Mouse (Mus musculus): ENCODE results near the gene Krtap1-3.

Gene Krtap1-3

GRCm38 (mm10) chr11:99557976-99558745, 33.0 kb downstream of the Krtap1-3 start:
- no peak for DNase-seq

GRCm38 (mm10) chr11:99556753-99557152, 34.4 kb downstream of the Krtap1-3 start, which contains the start of gene Krtap3-2:
Gene Krtap3-2 (minus strand): TSS chr11:99556853.
- DNase-seq = no peak

DNA sequence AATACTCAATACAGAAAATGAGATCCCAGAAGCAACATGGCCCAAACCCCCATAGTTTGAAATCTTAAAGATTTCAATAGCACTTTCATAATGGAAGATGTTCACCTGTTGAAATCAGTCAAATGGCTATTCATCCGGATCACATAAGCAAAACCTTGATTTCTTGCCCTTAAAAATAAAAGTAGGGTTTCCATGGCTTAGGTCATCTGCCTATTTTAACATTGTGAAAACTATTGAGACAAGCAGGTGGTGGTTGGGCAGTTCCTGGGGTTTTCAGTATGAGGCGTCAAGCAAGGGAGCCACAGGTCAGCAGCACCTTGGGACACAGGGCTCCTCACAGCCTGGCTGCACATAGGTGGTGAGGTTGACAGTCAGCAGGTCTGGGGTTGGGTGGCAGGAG, 34.9 kb downstream of the Krtap1-3 start:
- no peak for DNase-seq

- no peak for DNase-seq
Observed at GRCm38 (mm10) chr11:99550765-99551164, 40.4 kb downstream of the Krtap1-3 start, which contains the start of gene Krtap3-3. Gene Krtap3-3 (minus strand): TSS chr11:99550865.

- no peak for DNase-seq
Observed at GRCm38 (mm10) chr11:99547892-99548291, 43.2 kb downstream of the Krtap1-3 start.
